1 mouse cellular context compared by ENCODE assay signal in genomic region chr5:145214679-145215078, GRCm38 (mm10).
A peak's percentile ranks its signal among the peaks of the same experiment; 100 is the strongest.
TF ChIP-seq lines count a peak whose summit lies in the region.

No protein-coding gene starts in this region.

TF ChIP-seq in CH12.LX, 34 proteins besides CTCF, POLR2A, EP300 and RAD21:
- TF ChIP-seq IRF4 (IDR thresholded peaks at IDR 0.05; ENCODE audit: low read depth, low read length) (no peak), MYC (IDR thresholded peaks at IDR 0.05; ENCODE audit: low read depth, low read length) (0 out of 2 replicates have a peak, but pooled peaks have one; percentile 45), GABPA (IDR thresholded peaks at IDR 0.05; ENCODE audit: insufficient replicate concordance, low read depth, low read length) (no peak), MXI1 (IDR thresholded peaks at IDR 0.05; ENCODE audit: low read depth, low read length) (no peak), SIN3A (IDR thresholded peaks at IDR 0.05; ENCODE audit: low read length) (no peak), BHLHE40 (IDR thresholded peaks at IDR 0.05; ENCODE audit: low read depth, low read length) (no peak)
